Mouse (Mus musculus): Measurements from ENCODE around the gene Abca14.

GRCm38 (mm10) chr7:120272110-120272509, 68.3 kb downstream of the Abca14 start:
- TF ChIP-seq POLR2A (IDR thresholded peaks at IDR 0.05; ENCODE audit: extremely low read depth, insufficient read depth, low read length) (no peak), CTCF (IDR thresholded peaks at IDR 0.05; ENCODE audit: extremely low read depth, insufficient read depth, low read length) (no peak)
